Mouse (Mus musculus): Measurements from ENCODE around the gene Zfp488. TPM values are rescaled to one million over a fixed set of nuclear protein-coding genes. Genes with fewer than 3 reads are reported as not detected.

Gene Zfp488
- polyA plus RNA-seq, 1 experiment, result not detected

GRCm38 (mm10) chr14:33993051-33993450, 14.5 kb upstream of the Zfp488 start:
- Histone ChIP-seq H3K27ac (ENCODE audit: insufficient read depth, low read depth, low read length) (no peak overlapping the region), H3K4me1 (ENCODE audit: control insufficient read depth, insufficient read depth, low read length) (no peaks in the 10 kb centered on the region), H3K4me3 (ENCODE audit: insufficient read depth, low read length) (no peak overlapping the region)
- TF ChIP-seq CTCF (IDR thresholded peaks at IDR 0.05; ENCODE audit: low read depth, low read length), result no peak

- no peak overlapping the region for H3K27ac ChIP-seq (ENCODE audit: insufficient read depth, low read depth, low read length)
- no peak overlapping the region for H3K4me3 ChIP-seq (ENCODE audit: insufficient read depth, low read length)
- H3K4me1 ChIP-seq (ENCODE audit: control insufficient read depth, insufficient read depth, low read length), result no peaks in the 10 kb centered on the region
- TF ChIP-seq CTCF (IDR thresholded peaks at IDR 0.05; ENCODE audit: low read depth, low read length) (no peak), POLR2A (IDR thresholded peaks at IDR 0.05; ENCODE audit: borderline replicate concordance, low read depth, low read length) (no peak)
Observed at GRCm38 (mm10) chr14:33991971-33992370, 13.4 kb upstream of the Zfp488 start.

- Histone ChIP-seq H3K4me1 (ENCODE audit: control insufficient read depth, insufficient read depth, low read length) (no peaks in the 10 kb centered on the region), H3K4me3 (ENCODE audit: insufficient read depth, low read length) (no peak overlapping the region), H3K27ac (ENCODE audit: insufficient read depth, low read depth, low read length) (no peak overlapping the region)
- no peak for TF ChIP-seq CTCF (IDR thresholded peaks at IDR 0.05; ENCODE audit: low read depth, low read length)
- TF ChIP-seq POLR2A (IDR thresholded peaks at IDR 0.05; ENCODE audit: borderline replicate concordance, low read depth, low read length), result no peak
Observed at GRCm38 (mm10) chr14:33989201-33989600, 10.6 kb upstream of the Zfp488 start.

GRCm38 (mm10) chr14:33977748-33978147, 816 bp downstream of the Zfp488 start:
- TF ChIP-seq POLR2A (IDR thresholded peaks at IDR 0.05; ENCODE audit: borderline replicate concordance, low read depth, low read length), result no peak

GRCm38 (mm10) chr14:33974752-33975151, 3.8 kb downstream of the Zfp488 start:
- no peak for TF ChIP-seq CTCF (IDR thresholded peaks at IDR 0.05; ENCODE audit: low read depth, low read length)
- TF ChIP-seq POLR2A (IDR thresholded peaks at IDR 0.05; ENCODE audit: borderline replicate concordance, low read depth, low read length), result no peak
- Histone ChIP-seq H3K27ac (ENCODE audit: insufficient read depth, low read depth, low read length) (no peak overlapping the region), H3K4me3 (ENCODE audit: insufficient read depth, low read length) (no peak overlapping the region), H3K4me1 (ENCODE audit: control insufficient read depth, insufficient read depth, low read length) (no peaks in the 10 kb centered on the region)

More at GRCm38 (mm10) chr14:33977748-33978147, 816 bp downstream of the Zfp488 start:
- Histone ChIP-seq H3K4me3 (ENCODE audit: insufficient read depth, low read length) (no peak overlapping the region), H3K27ac (ENCODE audit: insufficient read depth, low read depth, low read length) (no peak overlapping the region), H3K4me1 (ENCODE audit: control insufficient read depth, insufficient read depth, low read length) (no peaks in the 10 kb centered on the region)

- Histone ChIP-seq H3K4me1 (ENCODE audit: control insufficient read depth, insufficient read depth, low read length) (no peaks in the 10 kb centered on the region), H3K27ac (ENCODE audit: insufficient read depth, low read depth, low read length) (no peak overlapping the region), H3K4me3 (ENCODE audit: insufficient read depth, low read length) (no peak overlapping the region)
- TF ChIP-seq POLR2A (IDR thresholded peaks at IDR 0.05; ENCODE audit: borderline replicate concordance, low read depth, low read length) (no peak), CTCF (IDR thresholded peaks at IDR 0.05; ENCODE audit: low read depth, low read length) (no peak)
Observed at GRCm38 (mm10) chr14:33972679-33973078, 5.9 kb downstream of the Zfp488 start.

GRCm38 (mm10) chr14:33965675-33966074, 12.9 kb downstream of the Zfp488 start:
- H3K4me3 ChIP-seq (ENCODE audit: insufficient read depth, low read length), result no peak overlapping the region
- TF ChIP-seq POLR2A (IDR thresholded peaks at IDR 0.05; ENCODE audit: borderline replicate concordance, low read depth, low read length) (no peak), CTCF (IDR thresholded peaks at IDR 0.05; ENCODE audit: low read depth, low read length) (peak; percentile 45; the same call in 1 of the 2 replicates)

GRCm38 (mm10) chr14:33959341-33959740, 19.2 kb downstream of the Zfp488 start:
- Histone ChIP-seq H3K4me3 (ENCODE audit: insufficient read depth, low read length) (no peak overlapping the region), H3K4me1 (ENCODE audit: control insufficient read depth, insufficient read depth, low read length) (no peaks in the 10 kb centered on the region)
- TF ChIP-seq POLR2A (IDR thresholded peaks at IDR 0.05; ENCODE audit: borderline replicate concordance, low read depth, low read length) (no peak), CTCF (IDR thresholded peaks at IDR 0.05; ENCODE audit: low read depth, low read length) (peak; percentile 40; the same call in 1 of the 2 replicates)

More at GRCm38 (mm10) chr14:33965675-33966074, 12.9 kb downstream of the Zfp488 start:
- no peaks in the 10 kb centered on the region for H3K4me1 ChIP-seq (ENCODE audit: control insufficient read depth, insufficient read depth, low read length)
- no peak overlapping the region for H3K27ac ChIP-seq (ENCODE audit: insufficient read depth, low read depth, low read length)

GRCm38 (mm10) chr14:33958841-33959240, 19.7 kb downstream of the Zfp488 start:
- H3K4me1 ChIP-seq (ENCODE audit: control insufficient read depth, insufficient read depth, low read length), result no peaks in the 10 kb centered on the region
- no peak overlapping the region for H3K27ac ChIP-seq (ENCODE audit: insufficient read depth, low read depth, low read length)
- TF ChIP-seq POLR2A (IDR thresholded peaks at IDR 0.05; ENCODE audit: borderline replicate concordance, low read depth, low read length) (no peak), CTCF (IDR thresholded peaks at IDR 0.05; ENCODE audit: low read depth, low read length) (no peak)
- H3K4me3 ChIP-seq (ENCODE audit: insufficient read depth, low read length), result no peak overlapping the region

More at GRCm38 (mm10) chr14:33959341-33959740, 19.2 kb downstream of the Zfp488 start:
- H3K27ac ChIP-seq (ENCODE audit: insufficient read depth, low read depth, low read length), result no peak overlapping the region

- H3K4me1 ChIP-seq (ENCODE audit: control insufficient read depth, insufficient read depth, low read length), result no peaks in the 10 kb centered on the region
- TF ChIP-seq CTCF (IDR thresholded peaks at IDR 0.05; ENCODE audit: low read depth, low read length) (no peak), POLR2A (IDR thresholded peaks at IDR 0.05; ENCODE audit: borderline replicate concordance, low read depth, low read length) (no peak)
Observed at GRCm38 (mm10) chr14:33958186-33958585, 20.4 kb downstream of the Zfp488 start.

GRCm38 (mm10) chr14:33956055-33956454, 22.5 kb downstream of the Zfp488 start:
- Histone ChIP-seq H3K4me3 (ENCODE audit: insufficient read depth, low read length) (no peak overlapping the region), H3K27ac (ENCODE audit: insufficient read depth, low read depth, low read length) (no peak overlapping the region), H3K4me1 (ENCODE audit: control insufficient read depth, insufficient read depth, low read length) (no peaks in the 10 kb centered on the region)
- TF ChIP-seq CTCF (IDR thresholded peaks at IDR 0.05; ENCODE audit: low read depth, low read length) (no peak), POLR2A (IDR thresholded peaks at IDR 0.05; ENCODE audit: borderline replicate concordance, low read depth, low read length) (no peak)

More at GRCm38 (mm10) chr14:33958186-33958585, 20.4 kb downstream of the Zfp488 start:
- Histone ChIP-seq H3K27ac (ENCODE audit: insufficient read depth, low read depth, low read length) (no peak overlapping the region), H3K4me3 (ENCODE audit: insufficient read depth, low read length) (no peak overlapping the region)
